Mouse (Mus musculus) erythroblast, embryonic 14.5 days (primary cell): ENCODE results near the gene Ntm. TPM values are rescaled to one million over a fixed set of nuclear protein-coding genes. Genes with fewer than 3 reads are reported as not detected.

ENCODE experiments used
- H3K27me3 ChIP-seq: 2 replicates; pipeline ENCODE4 v1.6.1; 2012; ENCODE audit warnings: inconsistent platforms; ENCODE audit not compliant: control insufficient read depth
- H3K36me3 ChIP-seq: 2 replicates; pipeline ENCODE4 v1.6.1; 2012; ENCODE audit warnings: mild to moderate bottlenecking, inconsistent platforms; ENCODE audit not compliant: control insufficient read depth
- H3K4me1 ChIP-seq: 2 replicates; pipeline ENCODE4 v1.6.1; 2012; ENCODE audit warnings: inconsistent platforms; ENCODE audit not compliant: control insufficient read depth
- H3K4me3 ChIP-seq: replicated peaks from 2 replicates; pipeline ENCODE3; 2012; ENCODE audit warnings: moderate library complexity, mild to moderate bottlenecking, inconsistent platforms
- H3K9me3 ChIP-seq: 2 replicates; pipeline ENCODE4 v1.6.1; 2012; ENCODE audit warnings: low read length, inconsistent platforms, mixed read lengths; ENCODE audit not compliant: control insufficient read depth
- GATA1 ChIP-seq: IDR thresholded peaks from 2 replicates; pipeline ENCODE4 v1.6.1; 2012; ENCODE audit warnings: low read length, inconsistent platforms, mixed read lengths
- TAL1 ChIP-seq: IDR thresholded peaks from 3 replicates; pipeline ENCODE4 v1.6.1; 2012; ENCODE audit warnings: low read length, inconsistent platforms, mixed read lengths
- polyA plus RNA-seq: library from polyadenylated mRNA; stranded (reverse); fragments of >175 nt; gene quantifications from 2 replicates; pipeline ENCODE4 v1.2.3, GENCODE M21; 2012

Gene Ntm
- polyA plus RNA-seq, 1 experiment, result 0.01 TPM

DNA sequence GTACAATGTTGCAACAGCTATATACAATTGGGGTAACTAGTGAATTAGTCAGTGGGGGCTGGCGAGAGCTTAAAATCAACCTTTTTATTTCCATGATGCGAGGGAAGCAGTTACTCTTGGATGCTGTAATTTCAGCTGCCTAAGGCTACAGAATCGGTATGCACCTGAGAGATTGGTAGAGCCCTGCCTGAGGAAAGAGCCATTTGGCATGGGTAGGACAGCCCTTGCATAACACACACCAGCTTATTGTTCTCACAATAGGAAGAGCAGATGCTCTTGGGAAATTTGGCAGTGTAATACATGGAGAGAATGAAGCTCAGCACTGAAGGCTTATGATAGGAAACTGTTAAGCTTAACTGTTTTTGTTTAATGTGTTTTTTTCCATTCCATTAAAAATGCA, 621.6 kb downstream of the Ntm start:
- H3K4me3 ChIP-seq, result no peak overlapping the region
- no peaks in the 10 kb centered on the region for H3K9me3 ChIP-seq
- H3K4me1 ChIP-seq, result no peaks in the 10 kb centered on the region
- no peaks in the 10 kb centered on the region for H3K36me3 ChIP-seq
- no peaks in the 10 kb centered on the region for H3K27me3 ChIP-seq
- TF ChIP-seq GATA1, result no peak
- TF ChIP-seq TAL1, result no peak

DNA sequence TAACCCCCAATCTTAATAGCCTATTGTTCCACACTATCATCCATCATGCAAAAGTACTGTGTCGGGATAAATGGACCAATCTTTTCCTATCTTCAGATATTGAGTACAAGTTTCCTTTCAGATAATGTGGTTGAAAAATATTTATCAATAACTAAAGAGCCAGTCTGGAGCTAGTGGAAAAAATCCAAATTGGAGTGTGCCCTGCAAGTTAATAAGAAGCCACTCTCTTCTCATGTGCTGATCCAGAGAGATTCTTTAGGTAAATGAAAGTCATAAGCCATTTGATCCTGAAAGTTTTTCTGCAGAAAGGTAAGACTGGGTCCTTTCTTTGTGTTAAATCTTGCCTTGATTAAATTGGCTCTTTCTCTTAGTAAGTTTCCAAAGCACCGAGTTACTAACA, 627.3 kb downstream of the Ntm start:
- Histone ChIP-seq H3K4me3 (no peak overlapping the region), H3K4me1 (no peaks in the 10 kb centered on the region), H3K9me3 (no peaks in the 10 kb centered on the region), H3K36me3 (no peaks in the 10 kb centered on the region), H3K27me3 (no peaks in the 10 kb centered on the region)
- no peak for TF ChIP-seq TAL1
- no peak for TF ChIP-seq GATA1

DNA sequence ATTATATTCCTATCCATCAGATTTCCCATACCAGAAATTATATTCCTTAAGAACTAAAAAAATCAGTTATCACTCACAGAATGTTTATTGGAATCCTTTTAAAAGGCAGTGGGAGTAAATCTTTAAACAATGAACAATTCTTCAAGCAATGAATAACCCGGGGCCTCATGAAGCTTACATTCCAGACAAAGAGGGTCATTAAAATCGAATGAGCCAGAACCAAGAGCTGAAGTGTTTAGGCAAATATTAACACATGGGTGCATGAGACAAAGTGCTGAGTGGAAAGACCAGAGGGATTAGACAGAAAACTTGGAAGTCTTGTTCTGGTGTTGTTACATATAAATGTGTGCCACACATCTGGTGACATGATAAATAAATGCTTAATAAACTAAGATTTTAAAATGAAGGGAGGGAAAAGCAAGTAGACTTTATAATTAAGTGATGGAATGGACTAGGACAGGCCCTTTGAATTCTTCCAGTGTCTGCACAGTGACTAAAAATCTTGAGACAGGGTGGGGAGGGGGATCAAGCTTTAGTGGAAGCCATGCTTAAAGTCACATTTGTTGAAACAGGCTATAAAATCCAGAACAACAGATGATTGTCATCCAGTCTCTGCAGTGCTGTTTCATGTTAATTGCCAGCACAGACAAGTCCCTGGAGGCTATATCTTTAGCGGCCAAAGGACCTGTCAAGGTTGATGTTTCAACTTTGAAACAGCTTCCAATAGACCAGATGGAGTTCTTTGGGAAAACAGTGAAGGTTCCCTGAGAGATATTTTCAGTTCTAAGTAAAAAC, 630.4 kb downstream of the Ntm start:
- no peak overlapping the region for H3K4me3 ChIP-seq
- no peaks in the 10 kb centered on the region for H3K4me1 ChIP-seq
- no peaks in the 10 kb centered on the region for H3K9me3 ChIP-seq
- no peaks in the 10 kb centered on the region for H3K27me3 ChIP-seq
- no peak for TF ChIP-seq GATA1
- TF ChIP-seq TAL1, result no peak
- H3K36me3 ChIP-seq, result no peaks in the 10 kb centered on the region

GRCm38 (mm10) chr9:29330486-29330885, 632.5 kb downstream of the Ntm start:
- Histone ChIP-seq H3K27me3 (no peaks in the 10 kb centered on the region), H3K36me3 (no peaks in the 10 kb centered on the region), H3K4me1 (no peaks in the 10 kb centered on the region), H3K4me3 (no peak overlapping the region), H3K9me3 (no peaks in the 10 kb centered on the region)
- TF ChIP-seq GATA1 (no peak), TAL1 (no peak)

DNA sequence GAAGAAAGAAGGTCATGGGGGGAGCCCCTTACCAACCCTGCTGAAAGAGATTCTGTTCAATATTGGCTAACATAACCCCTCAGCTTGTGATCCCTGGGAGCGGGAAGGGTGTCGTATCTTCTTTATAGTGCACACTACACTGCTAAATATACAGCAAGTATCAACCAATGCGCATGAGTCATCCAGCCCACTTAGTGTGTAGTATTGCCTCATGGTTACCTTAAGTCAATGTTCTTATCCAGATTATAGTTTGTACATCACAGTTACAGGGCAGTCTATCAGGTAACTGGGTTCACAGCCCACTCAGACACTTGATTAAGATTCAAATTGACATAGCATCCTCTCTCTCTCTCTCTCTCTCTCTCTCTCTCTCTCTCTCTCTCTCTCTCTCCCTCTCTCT, 636.7 kb downstream of the Ntm start:
- Histone ChIP-seq H3K36me3 (no peaks in the 10 kb centered on the region), H3K9me3 (no peaks in the 10 kb centered on the region), H3K4me3 (no peak overlapping the region), H3K27me3 (no peaks in the 10 kb centered on the region), H3K4me1 (no peaks in the 10 kb centered on the region)
- no peak for TF ChIP-seq TAL1
- no peak for TF ChIP-seq GATA1

DNA sequence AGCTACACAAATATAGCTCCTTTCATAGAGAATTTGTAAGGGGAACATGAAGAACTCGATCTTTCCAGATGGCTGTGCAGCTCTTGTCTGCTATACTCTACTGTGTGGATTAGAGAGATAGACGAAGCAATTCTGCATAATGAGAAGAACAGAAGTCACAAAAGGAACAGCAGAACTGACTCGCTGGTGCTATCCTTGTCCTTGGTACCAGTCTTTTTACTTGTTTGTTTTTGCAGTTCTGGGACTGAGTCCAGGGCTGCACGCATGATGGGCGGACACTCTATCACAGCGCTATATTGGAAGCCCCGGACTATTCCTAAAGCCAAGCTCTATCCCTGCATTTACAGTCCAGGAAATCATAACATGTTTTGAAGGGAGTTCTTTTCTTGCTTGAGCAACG, 637.8 kb downstream of the Ntm start:
- no peak overlapping the region for H3K4me3 ChIP-seq
- no peaks in the 10 kb centered on the region for H3K4me1 ChIP-seq
- H3K36me3 ChIP-seq, result no peaks in the 10 kb centered on the region
- no peaks in the 10 kb centered on the region for H3K9me3 ChIP-seq
- TF ChIP-seq TAL1, result no peak
- TF ChIP-seq GATA1, result no peak
- no peaks in the 10 kb centered on the region for H3K27me3 ChIP-seq

DNA sequence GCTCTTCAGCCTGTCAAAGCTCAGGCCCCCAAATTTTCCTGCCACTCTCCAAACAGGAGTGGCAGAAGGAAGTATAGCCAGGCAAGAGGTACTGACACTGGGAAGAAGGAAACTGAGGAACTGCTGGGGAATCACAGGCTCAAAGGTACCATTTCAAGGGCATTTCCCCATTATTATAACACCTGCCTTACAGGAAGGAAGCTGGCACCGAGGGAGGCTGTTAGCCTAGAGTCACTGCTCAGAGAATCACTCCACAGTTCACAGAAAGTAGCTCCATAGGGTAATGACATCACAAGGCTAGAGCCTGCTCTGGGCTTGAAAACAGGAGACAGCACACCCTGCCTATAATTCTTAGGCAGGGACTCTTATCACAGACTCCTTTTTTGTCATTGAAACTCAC, 643.7 kb downstream of the Ntm start:
- H3K4me3 ChIP-seq, result no peak overlapping the region
- no peaks in the 10 kb centered on the region for H3K27me3 ChIP-seq
- no peak for TF ChIP-seq TAL1
- no peak for TF ChIP-seq GATA1

DNA sequence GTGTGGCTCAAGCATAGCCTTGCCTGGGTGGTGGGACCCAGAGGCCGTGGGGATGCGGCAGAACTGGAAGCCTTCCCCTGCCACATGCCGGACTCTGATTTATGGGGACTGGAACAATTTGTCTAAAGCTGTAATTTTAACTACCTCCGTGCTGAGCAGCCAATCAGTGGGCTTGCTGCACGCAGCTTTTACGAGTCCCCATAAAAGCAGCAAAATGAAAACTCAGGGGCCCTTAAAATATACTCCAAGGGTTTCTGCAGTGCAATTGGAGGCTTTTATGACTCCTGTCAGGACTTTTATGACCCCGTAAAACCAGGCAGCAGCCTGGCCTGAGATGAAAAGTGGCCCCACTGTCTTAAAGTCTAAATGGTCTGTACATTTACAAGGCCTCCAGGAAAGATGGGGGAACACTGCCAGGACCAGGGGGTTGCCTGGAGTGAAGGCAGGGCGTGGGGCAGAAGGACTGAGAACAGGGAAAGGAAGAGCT, 644.2 kb downstream of the Ntm start:
- H3K4me1 ChIP-seq, result no peaks in the 10 kb centered on the region
- H3K36me3 ChIP-seq, result no peaks in the 10 kb centered on the region
- H3K9me3 ChIP-seq, result no peaks in the 10 kb centered on the region
- H3K27me3 ChIP-seq, result no peaks in the 10 kb centered on the region
- TF ChIP-seq TAL1, result no peak
- TF ChIP-seq GATA1, result no peak
- H3K4me3 ChIP-seq, result no peak overlapping the region

More for the DNA sequence above, 643.7 kb downstream of the Ntm start:
- H3K36me3 ChIP-seq, result no peaks in the 10 kb centered on the region
- H3K4me1 ChIP-seq, result no peaks in the 10 kb centered on the region
- H3K9me3 ChIP-seq, result no peaks in the 10 kb centered on the region

DNA sequence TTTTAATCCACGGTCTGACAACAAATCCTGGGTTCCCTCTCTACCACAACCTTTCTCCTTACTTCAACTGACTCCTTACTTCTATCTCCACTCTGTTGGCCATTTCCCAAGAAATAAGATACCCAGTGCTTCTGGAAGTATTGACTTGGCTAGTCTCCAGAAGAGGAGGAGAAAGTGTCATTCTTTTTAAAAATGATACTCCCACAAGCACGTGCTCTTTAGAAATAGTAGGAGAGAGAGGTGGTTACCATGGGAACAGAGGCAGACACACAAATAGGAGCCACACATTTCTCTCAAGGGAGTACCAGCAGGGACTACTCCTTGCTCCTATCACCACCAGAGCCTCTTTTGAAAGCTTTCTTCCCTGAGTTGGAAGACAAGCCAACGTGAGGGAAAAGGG, 645.3 kb downstream of the Ntm start:
- Histone ChIP-seq H3K36me3 (no peaks in the 10 kb centered on the region), H3K4me3 (no peak overlapping the region), H3K9me3 (no peaks in the 10 kb centered on the region), H3K27me3 (no peaks in the 10 kb centered on the region), H3K4me1 (no peaks in the 10 kb centered on the region)
- TF ChIP-seq GATA1 (no peak), TAL1 (no peak)
